Mouse (Mus musculus): Measurements from ENCODE around the gene Gm17581.
A peak's percentile ranks its signal among the peaks of the same experiment; 100 is the strongest.
"Not testable (repeated sequence)": the region's sequence is repeated elsewhere in the genome, so short reads cannot be mapped to it uniquely, and the experiment has no call there.

Gm17581 gene

GRCm38 (mm10) chr2:155735766-155736165, at the start of gene Gm17581:
Gene Gm17581, minus strand, starts transcription at chr2:155735866.
- DNase-seq (ENCODE audit: low spot score): not testable (repeated sequence)

- no peak for DNase-seq (ENCODE audit: low spot score)
Observed at GRCm38 (mm10) chr2:155784534-155784933, 48.9 kb upstream of the Gm17581 start.

GRCm38 (mm10) chr2:155779506-155779905, 43.8 kb upstream of the Gm17581 start:
- no peak for DNase-seq (ENCODE audit: low spot score)

- no peak for DNase-seq (ENCODE audit: low spot score)
Observed at GRCm38 (mm10) chr2:155779066-155779465, 43.4 kb upstream of the Gm17581 start.

GRCm38 (mm10) chr2:155778004-155778403, 42.3 kb upstream of the Gm17581 start:
- no peak for DNase-seq (ENCODE audit: low spot score)

- no peak for DNase-seq (ENCODE audit: low spot score)
Observed at GRCm38 (mm10) chr2:155777688-155777985, 42.0 kb upstream of the Gm17581 start.

- DNase-seq (ENCODE audit: low spot score): no peak
Observed at GRCm38 (mm10) chr2:155776824-155777687, 41.4 kb upstream of the Gm17581 start.

GRCm38 (mm10) chr2:155775685-155776263, 40.1 kb upstream of the Gm17581 start:
- no peak for DNase-seq (ENCODE audit: low spot score)

- DNase-seq (ENCODE audit: low spot score): no peak
Observed at GRCm38 (mm10) chr2:155774927-155775684, 39.4 kb upstream of the Gm17581 start, which contains the start of gene Mmp24. Gene Mmp24, plus strand, starts transcription at chr2:155775342.

GRCm38 (mm10) chr2:155774261-155774926, 38.7 kb upstream of the Gm17581 start:
- no peak for DNase-seq (ENCODE audit: low spot score)

GRCm38 (mm10) chr2:155773664-155774063, 38.0 kb upstream of the Gm17581 start:
- no peak for DNase-seq (ENCODE audit: low spot score)

- DNase-seq (ENCODE audit: low spot score): peak; percentile 33
Observed at GRCm38 (mm10) chr2:155764679-155765418, 29.2 kb upstream of the Gm17581 start.

GRCm38 (mm10) chr2:155756855-155757566, 21.3 kb upstream of the Gm17581 start:
- DNase-seq (ENCODE audit: low spot score): no peak

GRCm38 (mm10) chr2:155755746-155756145, 20.1 kb upstream of the Gm17581 start:
- DNase-seq (ENCODE audit: low spot score): no peak

GRCm38 (mm10) chr2:155751014-155751786, 15.5 kb upstream of the Gm17581 start, which contains the start of gene Procr:
Gene Procr, plus strand, starts transcription at chr2:155751117.
- DNase-seq (ENCODE audit: low spot score): no peak

- no peak for DNase-seq (ENCODE audit: low spot score)
Observed at GRCm38 (mm10) chr2:155749394-155749793, 13.7 kb upstream of the Gm17581 start.

GRCm38 (mm10) chr2:155745487-155745886, 9.8 kb upstream of the Gm17581 start:
- no peak for DNase-seq (ENCODE audit: low spot score)

- DNase-seq (ENCODE audit: low spot score): no peak
Observed at GRCm38 (mm10) chr2:155743351-155743750, 7.7 kb upstream of the Gm17581 start.

- no peak for DNase-seq (ENCODE audit: low spot score)
Observed at GRCm38 (mm10) chr2:155742931-155743337, 7.3 kb upstream of the Gm17581 start.

- DNase-seq (ENCODE audit: low spot score): no peak
Observed at GRCm38 (mm10) chr2:155742211-155742610, 6.5 kb upstream of the Gm17581 start.

Data from left cerebral cortex, adult 11 months (tissue).